Mouse (Mus musculus): Measurements from ENCODE around the gene Wwox. TPM values are rescaled to one million over a fixed set of nuclear protein-coding genes. Genes with fewer than 3 reads are reported as not detected.

The Wwox gene
- total and polyA plus RNA-seq, 3 experiments = 7.6 to 61.8 (median 12.2) TPM

- TF ChIP-seq ZMIZ1 (IDR thresholded peaks at IDR 0.05; ENCODE audit: low read depth, low read length) (no peak), MAZ (IDR thresholded peaks at IDR 0.05; ENCODE audit: low read depth, low read length) (no peak), MYC (IDR thresholded peaks at IDR 0.05; ENCODE audit: low read depth, low read length) (no peak), EP300 (IDR thresholded peaks at IDR 0.05; ENCODE audit: low read depth in 1 of 2, low read length in 2 of 2) (no peak), TAL1 (IDR thresholded peaks at IDR 0.05; ENCODE audit: low read length) (no peak), MXI1 (IDR thresholded peaks at IDR 0.05; ENCODE audit: low read depth, low read length) (no peak), SMC3 (IDR thresholded peaks at IDR 0.05; ENCODE audit: low read depth, low read length) (peak; percentile 37), CTCF (IDR thresholded peaks at IDR 0.05 in 2 of 3, conservative IDR thresholded peaks at IDR 0.05 in 1 of 3; ENCODE audit: control insufficient read depth in 1 of 3, insufficient read depth in 1 of 3, low read depth in 2 of 3, low read length in 3 of 3, poor library complexity in 1 of 3, severe bottlenecking in 1 of 3) (peak; percentile 21 to 53 (median 48); a peak in 5 of 6 replicates), TBP (IDR thresholded peaks at IDR 0.05; ENCODE audit: low read depth, low read length) (no peak), KAT2A (conservative IDR thresholded peaks at IDR 0.05; ENCODE audit: low read depth, low read length) (no peak), CHD2 (IDR thresholded peaks at IDR 0.05; ENCODE audit: low read length) (no peak), RCOR1 (IDR thresholded peaks at IDR 0.05; ENCODE audit: low read depth, low read length) (no peak), MAFK (IDR thresholded peaks at IDR 0.05; ENCODE audit: borderline replicate concordance, low read depth, low read length) (no peak), RAD21 (IDR thresholded peaks at IDR 0.05; ENCODE audit: low read depth, low read length) (peak; percentile 37), POLR2AphosphoS2 (IDR thresholded peaks at IDR 0.05; ENCODE audit: low read length) (no peak), USF1 (IDR thresholded peaks at IDR 0.05; ENCODE audit: low read depth, low read length) (no peak)
- H3K9me3 ChIP-seq (replicated peaks; ENCODE audit: insufficient read depth, low read length) = no peaks in the 10 kb centered on the region
- no peaks in the 10 kb centered on the region for H3K4me1 ChIP-seq (ENCODE audit: control insufficient read depth in 1 of 2, insufficient read depth in 2 of 2, low read length in 2 of 2)
- no peak overlapping the region for H3K4me3 ChIP-seq (ENCODE audit: control insufficient read depth in 1 of 2, insufficient read depth in 1 of 2, low read depth in 2 of 2, low read length in 2 of 2)
- no peaks in the 10 kb centered on the region for H3K36me3 ChIP-seq (ENCODE audit: control insufficient read depth in 1 of 2, insufficient read depth in 2 of 2, low read length in 2 of 2)
- H3K9ac ChIP-seq (ENCODE audit: control insufficient read depth, low read depth, low read length, poor library complexity, severe bottlenecking) = no peak overlapping the region
- H3K27ac ChIP-seq (ENCODE audit: control insufficient read depth, low read depth, low read length) = no peak overlapping the region
- no peaks in the 10 kb centered on the region for H3K27me3 ChIP-seq (ENCODE audit: control insufficient read depth in 1 of 2, insufficient read depth in 2 of 2, low read length in 2 of 2)
- H3K79me2 ChIP-seq (ENCODE audit: control insufficient read depth, insufficient read depth, low read length, poor library complexity) = no peaks in the 10 kb centered on the region
- DNase-seq (ENCODE audit: low read depth, low spot score) = peak; percentile 27
These were observed 493.8 kb downstream of the Wwox start for GRCm38 (mm10) chr8:114933248-114933647.

- Histone ChIP-seq H3K4me1 (ENCODE audit: control insufficient read depth in 1 of 2, insufficient read depth in 2 of 2, low read length in 2 of 2) (no peaks in the 10 kb centered on the region), H3K79me2 (ENCODE audit: control insufficient read depth, insufficient read depth, low read length, poor library complexity) (no peaks in the 10 kb centered on the region), H3K9me3 (replicated peaks; ENCODE audit: insufficient read depth, low read length) (no peaks in the 10 kb centered on the region), H3K36me3 (ENCODE audit: control insufficient read depth in 1 of 2, insufficient read depth in 2 of 2, low read length in 2 of 2) (no peaks in the 10 kb centered on the region), H3K27ac (ENCODE audit: control insufficient read depth, low read depth, low read length) (no peak overlapping the region), H3K9ac (ENCODE audit: control insufficient read depth, low read depth, low read length, poor library complexity, severe bottlenecking) (no peak overlapping the region), H3K4me3 (ENCODE audit: control insufficient read depth in 1 of 2, insufficient read depth in 1 of 2, low read depth in 2 of 2, low read length in 2 of 2) (no peak overlapping the region), H3K27me3 (ENCODE audit: control insufficient read depth in 1 of 2, insufficient read depth in 2 of 2, low read length in 2 of 2) (no peaks in the 10 kb centered on the region)
- no peak for TF ChIP-seq NELFE (IDR thresholded peaks at IDR 0.05; ENCODE audit: low read depth, low read length)
- TF ChIP-seq GABPA (IDR thresholded peaks at IDR 0.05; ENCODE audit: low read depth, low read length) = no peak
- TF ChIP-seq TCF12 (IDR thresholded peaks at IDR 0.05; ENCODE audit: low read depth, low read length) = no peak
- TF ChIP-seq ZKSCAN1 (IDR thresholded peaks at IDR 0.05; ENCODE audit: low read depth, low read length) = no peak
- no peak for TF ChIP-seq KAT2A (conservative IDR thresholded peaks at IDR 0.05; ENCODE audit: low read depth, low read length)
- no peak for TF ChIP-seq BHLHE40 (IDR thresholded peaks at IDR 0.05; ENCODE audit: borderline replicate concordance, low read depth, low read length)
- TF ChIP-seq GATA1 (IDR thresholded peaks at IDR 0.05; ENCODE audit: low read depth, low read length) = no peak
- no peak for TF ChIP-seq MXI1 (IDR thresholded peaks at IDR 0.05; ENCODE audit: low read depth, low read length)
- TF ChIP-seq ZNF384 (IDR thresholded peaks at IDR 0.05; ENCODE audit: low read depth, low read length) = no peak
- no peak for TF ChIP-seq CHD1 (IDR thresholded peaks at IDR 0.05; ENCODE audit: low read depth, low read length)
- DNase-seq (ENCODE audit: low read depth, low spot score) = no peak
These were observed 497.4 kb downstream of the Wwox start for GRCm38 (mm10) chr8:114936887-114937286.
